Comparison of ENCODE assay signal across 23 mouse cellular contexts in the genomic region with DNA sequence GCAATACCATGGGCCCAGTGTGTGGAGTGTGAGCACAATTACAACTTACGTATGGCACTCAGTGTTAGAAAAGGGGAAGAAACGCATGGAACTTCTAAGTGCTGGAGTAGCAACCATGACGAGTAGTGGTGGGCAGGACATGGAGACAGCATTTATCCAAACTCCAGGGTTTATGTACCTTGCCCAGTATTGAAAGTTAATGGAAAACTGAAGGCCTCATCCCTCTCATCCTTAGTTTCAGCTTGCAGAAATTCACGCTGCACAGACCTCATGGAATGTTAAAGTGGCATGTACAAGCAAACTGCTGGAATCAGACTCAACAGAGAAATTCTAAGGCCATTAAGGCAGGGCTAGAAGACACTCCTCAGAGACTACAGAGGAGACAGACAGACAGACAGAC.
DNase-seq lines count a peak whose midpoint lies in the region; ATAC-seq and TF ChIP-seq lines count a peak whose summit lies in the region.
"Had no signal": no experiment of that assay in that cellular context is flagged by ENCODE, and none has a peak within 500 bp of the region (broad histone marks: within the 10 kb centered on the region; RNA-seq: fewer than 3 reads in every experiment).

No protein-coding gene starts in this region.

- no peaks in the 10 kb centered on the region for H3K4me1 ChIP-seq in kidney, embryonic 15.5 days
- H3K4me1 ChIP-seq in kidney, postnatal 0 days (replicated peaks; ENCODE audit: insufficient read depth, low read length): no peaks in the 10 kb centered on the region
- H3K4me1 ChIP-seq: embryonic facial prominence, embryonic 13.5 days; embryonic facial prominence, embryonic 15.5 days; forebrain, embryonic 10.5 days; forebrain, embryonic 12.5 days had no signal

- DNase-seq in kidney, adult 8-10 months: peak; percentile 17 to 27
- no peak for DNase-seq in kidney, postnatal 4 days
- DNase-seq in kidney, postnatal 25 days: no peak
- no peak for DNase-seq in kidney, postnatal 0 days (ENCODE audit: low spot score)
- no peak for DNase-seq in kidney, adult 18-20 months
- no peak for DNase-seq in frontal cortex, postnatal 36 days (ENCODE audit: low spot score in 2 of 2)
- DNase-seq: adrenal gland, adult 2 months; adrenal gland, postnatal 10 days; adrenal gland, postnatal 25 days; cerebellum, adult 11 months; cerebellum, adult 18-20 months; cerebellum, adult 8-10 months; cerebellum, adult 9-11 months; cerebellum, postnatal 14 days; cerebellum, postnatal 36 days; embryo, embryonic 11 days had no signal

- H3K27ac ChIP-seq in kidney, embryonic 15.5 days: peak overlapping the region; percentile 18; the same call in 1 of the 2 replicates
- no peak overlapping the region for H3K27ac ChIP-seq in kidney, postnatal 0 days
- H3K27ac ChIP-seq: embryonic facial prominence, embryonic 13.5 days; embryonic facial prominence, embryonic 15.5 days; forebrain, embryonic 10.5 days; forebrain, embryonic 12.5 days had no signal

- no peaks in the 10 kb centered on the region for H3K27me3 ChIP-seq in kidney, embryonic 15.5 days
- H3K27me3 ChIP-seq in kidney, postnatal 0 days (ENCODE audit: insufficient read depth, low read length): no peaks in the 10 kb centered on the region
- H3K27me3 ChIP-seq: embryonic facial prominence, embryonic 13.5 days; embryonic facial prominence, embryonic 15.5 days; forebrain, embryonic 12.5 days had no signal

- no peak overlapping the region for H3K4me3 ChIP-seq in kidney, embryonic 15.5 days (replicated peaks)
- no peak overlapping the region for H3K4me3 ChIP-seq in kidney, postnatal 0 days (replicated peaks; ENCODE audit: low read depth, low read length)
- H3K4me3 ChIP-seq: embryonic facial prominence, embryonic 13.5 days; embryonic facial prominence, embryonic 15.5 days; erythroblast, embryonic 14.5 days; forebrain, embryonic 10.5 days; forebrain, embryonic 12.5 days had no signal

- WGBS in kidney, embryonic 15.5 days: 87% methylated on average over 4 of the region's 4 CpGs
- WGBS in kidney, postnatal 0 days: 87% methylated on average over 4 of the region's 4 CpGs

- no peak overlapping the region for H3K4me2 ChIP-seq in kidney, embryonic 15.5 days
- H3K4me2 ChIP-seq in kidney, postnatal 0 days (ENCODE audit: low read length): no peak overlapping the region
- H3K4me2 ChIP-seq: embryonic facial prominence, embryonic 13.5 days; embryonic facial prominence, embryonic 15.5 days; forebrain, embryonic 12.5 days had no signal

- ATAC-seq in kidney, embryonic 15.5 days (replicated peaks; ENCODE audit: low FRiP score): peak; percentile 16; the same call in 1 of the 2 replicates
- ATAC-seq in kidney, postnatal 0 days (replicated peaks; ENCODE audit: low FRiP score, low read depth): peak; percentile 75; the same call in 1 of the 2 replicates
- ATAC-seq: forebrain, embryonic 14.5 days had no signal

- no peaks in the 10 kb centered on the region for H3K9me3 ChIP-seq in kidney, embryonic 15.5 days (replicated peaks)
- H3K9me3 ChIP-seq in kidney, postnatal 0 days (replicated peaks; ENCODE audit: low read length): no peaks in the 10 kb centered on the region
- H3K9me3 ChIP-seq: embryonic facial prominence, embryonic 13.5 days; embryonic facial prominence, embryonic 15.5 days; forebrain, embryonic 10.5 days; forebrain, embryonic 12.5 days had no signal

- no peak for TF ChIP-seq CTCF in kidney, postnatal 0 days (IDR thresholded peaks at IDR 0.05; ENCODE audit: low read depth)

- peaks cover 58% of the 10 kb centered on the region for H3K36me3 ChIP-seq in kidney, embryonic 15.5 days
- peaks cover 21% of the 10 kb centered on the region for H3K36me3 ChIP-seq in kidney, postnatal 0 days (ENCODE audit: insufficient read depth, low read length)

- no peak overlapping the region for H3K9ac ChIP-seq in kidney, embryonic 15.5 days
- no peak overlapping the region for H3K9ac ChIP-seq in kidney, postnatal 0 days (ENCODE audit: low read depth, low read length)
- H3K9ac ChIP-seq: embryonic facial prominence, embryonic 13.5 days; embryonic facial prominence, embryonic 15.5 days; forebrain, embryonic 12.5 days had no signal

Comparison
In these comparisons a context has a peak if more than half of its experiments do, and no peak if none do; other contexts are left out.
1. DNase-seq: peak in kidney, adult 8-10 months (2 of 2); none in kidney, postnatal 4 days (0 of 2), kidney, postnatal 25 days (0 of 2), kidney, postnatal 0 days (single experiment), kidney, adult 18-20 months (single experiment) and frontal cortex, postnatal 36 days (0 of 2).